Mouse (Mus musculus): ENCODE data around the gene Bcl7c. TPM values are rescaled to one million over a fixed set of nuclear protein-coding genes. Genes with fewer than 3 reads are reported as not detected.

Gene Bcl7c
- polyA plus RNA-seq, 1 experiment from 2014 or later: 72.6 TPM

GRCm38 (mm10) chr7:127617962-127618361 is 90.8 kb downstream of the Bcl7c start:
- Histone ChIP-seq H3K36me3 (replicated peaks) (0 out of 2 replicates have a peak, but pooled peaks cover 2% of the 10 kb centered on the region), H3K27ac (peak overlapping the region; percentile 66), H3K9me3 (no peaks in the 10 kb centered on the region), H3K27me3 (no peaks in the 10 kb centered on the region), H3K4me2 (no peak overlapping the region; the same call in 1 of the 2 replicates), H3K9ac (0 out of 2 replicates have a peak overlapping the region, but pooled peaks have one; percentile 12), H3K4me1 (peaks cover 30% of the 10 kb centered on the region), H3K4me3 (replicated peaks) (no peak overlapping the region)
- ATAC-seq (ENCODE audit: low FRiP score): no peak
- 12% methylated on average over 2 of the region's 2 CpGs for WGBS

GRCm38 (mm10) chr7:127616881-127617280 is 91.9 kb downstream of the Bcl7c start:
- no peak for ATAC-seq (ENCODE audit: low FRiP score)
- Histone ChIP-seq H3K36me3 (replicated peaks) (peaks cover 12% of the 10 kb centered on the region), H3K4me2 (no peak overlapping the region), H3K9me3 (no peaks in the 10 kb centered on the region), H3K27ac (no peak overlapping the region), H3K4me1 (peaks cover 30% of the 10 kb centered on the region), H3K27me3 (no peaks in the 10 kb centered on the region), H3K9ac (no peak overlapping the region), H3K4me3 (replicated peaks) (no peak overlapping the region)
- 85% methylated on average over 1 of the region's 1 CpGs for WGBS

DNA sequence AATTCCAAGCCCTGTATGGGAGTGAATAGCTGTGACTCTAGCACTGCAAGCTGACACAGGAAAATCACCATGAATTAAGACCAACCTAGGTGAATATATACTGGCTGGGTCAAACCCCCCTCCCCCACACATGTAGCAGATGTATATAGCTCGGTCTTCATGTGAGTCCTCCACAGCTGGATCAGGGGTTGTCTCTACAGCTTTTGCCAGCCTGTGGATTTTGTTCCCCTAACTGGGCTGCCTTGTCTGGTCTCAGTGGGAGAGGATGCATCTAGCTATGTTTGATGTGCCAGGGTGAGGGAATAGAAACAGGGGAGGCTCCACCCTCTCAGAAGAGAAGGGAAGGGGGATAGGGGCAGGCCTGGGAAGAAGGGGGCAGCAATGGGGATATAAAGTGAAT is 92.4 kb downstream of the Bcl7c start:
- Histone ChIP-seq H3K27ac (0 out of 2 replicates have a peak overlapping the region, but pooled peaks have one; percentile 42), H3K36me3 (replicated peaks) (peaks cover 17% of the 10 kb centered on the region), H3K9me3 (no peaks in the 10 kb centered on the region), H3K4me3 (replicated peaks) (peak overlapping the region; percentile 100; the same call in 1 of the 2 replicates), H3K4me2 (peak overlapping the region; percentile 90), H3K27me3 (no peaks in the 10 kb centered on the region), H3K9ac (no peak overlapping the region), H3K4me1 (peaks cover 30% of the 10 kb centered on the region)
- 71% methylated on average over 1 of the region's 1 CpGs for WGBS
- ATAC-seq (ENCODE audit: low FRiP score): no peak

GRCm38 (mm10) chr7:127614891-127615843 is 93.6 kb downstream of the Bcl7c start, which contains the start of gene Zfp629:
Gene Zfp629, minus strand, starts transcription at chr7:127615797.
- ATAC-seq (ENCODE audit: low FRiP score): peak; percentile 89
- Histone ChIP-seq H3K36me3 (replicated peaks) (peaks cover 29% of the 10 kb centered on the region), H3K9me3 (no peaks in the 10 kb centered on the region), H3K9ac (peak within 1 kb of the TSS; percentile 98), H3K4me2 (peak within 1 kb of the TSS; percentile 90), H3K27me3 (no peaks in the 10 kb centered on the region), H3K4me3 (replicated peaks) (peak within 1 kb of the TSS; percentile 100), H3K27ac (peak within 1 kb of the TSS; percentile 87), H3K4me1 (peaks cover 30% of the 10 kb centered on the region)
- 1% methylated on average over 49 of the region's 50 CpGs for WGBS

GRCm38 (mm10) chr7:127614511-127614890 is 94.2 kb downstream of the Bcl7c start:
- WGBS: 1% methylated on average over 32 of the region's 44 CpGs
- Histone ChIP-seq H3K36me3 (replicated peaks) (peaks cover 36% of the 10 kb centered on the region), H3K9me3 (no peaks in the 10 kb centered on the region), H3K4me1 (peaks cover 30% of the 10 kb centered on the region), H3K27ac (peak overlapping the region; percentile 87), H3K9ac (peak overlapping the region; percentile 98), H3K27me3 (no peaks in the 10 kb centered on the region), H3K4me3 (replicated peaks) (peak overlapping the region; percentile 100), H3K4me2 (peak overlapping the region; percentile 90)
- peak; percentile 52 for ATAC-seq (ENCODE audit: low FRiP score)

GRCm38 (mm10) chr7:127614091-127614490 is 94.6 kb downstream of the Bcl7c start:
- Histone ChIP-seq H3K9ac (peak overlapping the region; percentile 98), H3K4me3 (replicated peaks) (peak overlapping the region; percentile 100), H3K27me3 (no peaks in the 10 kb centered on the region), H3K36me3 (replicated peaks) (peaks cover 40% of the 10 kb centered on the region), H3K4me2 (peak overlapping the region; percentile 90), H3K4me1 (peaks cover 30% of the 10 kb centered on the region), H3K27ac (peak overlapping the region; percentile 87; the same call in 1 of the 2 replicates), H3K9me3 (no peaks in the 10 kb centered on the region)
- ATAC-seq (ENCODE audit: low FRiP score): no peak
- WGBS: 22% methylated on average over 8 of the region's 8 CpGs

GRCm38 (mm10) chr7:127613501-127613900 is 95.2 kb downstream of the Bcl7c start:
- ATAC-seq (ENCODE audit: low FRiP score): no peak
- 90% methylated on average over 8 of the region's 8 CpGs for WGBS
- Histone ChIP-seq H3K4me2 (peak overlapping the region; percentile 90), H3K9me3 (no peaks in the 10 kb centered on the region), H3K27ac (no peak overlapping the region), H3K27me3 (no peaks in the 10 kb centered on the region), H3K9ac (peak overlapping the region; percentile 98; the same call in 1 of the 2 replicates), H3K4me1 (peaks cover 30% of the 10 kb centered on the region), H3K4me3 (replicated peaks) (peak overlapping the region; percentile 100), H3K36me3 (replicated peaks) (peaks cover 46% of the 10 kb centered on the region)

DNA sequence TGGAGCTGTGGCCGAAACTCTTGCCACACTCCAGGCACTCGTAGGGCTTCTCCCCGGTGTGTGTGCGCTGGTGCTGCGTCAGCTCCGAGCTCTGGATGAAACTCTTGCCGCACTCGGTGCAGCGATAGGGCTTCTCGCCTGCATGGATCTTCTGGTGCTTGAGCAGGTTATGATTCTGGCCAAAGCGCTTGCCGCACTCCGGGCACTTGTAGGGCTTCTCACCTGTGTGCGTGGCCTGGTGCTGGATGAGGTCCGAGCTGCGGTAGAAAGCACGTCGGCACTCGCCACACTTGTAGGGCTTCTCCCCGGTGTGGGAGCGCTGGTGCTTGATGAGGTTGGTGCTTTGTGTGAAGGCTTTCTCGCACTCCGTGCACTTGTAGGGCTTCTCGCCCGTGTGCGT is 97.2 kb downstream of the Bcl7c start:
- Histone ChIP-seq H3K4me2 (no peak overlapping the region), H3K4me3 (replicated peaks) (no peak overlapping the region), H3K9ac (no peak overlapping the region), H3K27ac (no peak overlapping the region), H3K27me3 (no peaks in the 10 kb centered on the region), H3K9me3 (no peaks in the 10 kb centered on the region), H3K4me1 (peaks cover 21% of the 10 kb centered on the region), H3K36me3 (replicated peaks) (peaks cover 65% of the 10 kb centered on the region)
- WGBS: 97% methylated on average over 26 of the region's 26 CpGs
- no peak for ATAC-seq (ENCODE audit: low FRiP score)

MicroRNA genes within 50 kb of the gene (microRNA counts, 519-probe panel; counts per million panel counts)
- microRNA mmu-miR-762: not detected

Small RNA genes lying within 50 kb of the gene (microRNA-seq; reads per million reads assigned to microRNA genes)
- gene Mir762: not detected

Other genes starting within 250 kb of the Bcl7c start
- gene Prr14, start 249.3 kb downstream of the Bcl7c start, polyA plus RNA-seq (2016; fragmentation: Nextera tagmentation; extraction: Ambion mirVana): 63.0 and 64.7 TPM in 2 replicates
- gene Fbrs, start 229.7 kb downstream of the Bcl7c start, polyA plus RNA-seq (2016; fragmentation: Nextera tagmentation; extraction: Ambion mirVana): 10.4 and 12.3 TPM in 2 replicates
- gene Srcap, start 196.9 kb downstream of the Bcl7c start, polyA plus RNA-seq (2016; fragmentation: Nextera tagmentation; extraction: Ambion mirVana): 87.4 and 92.1 TPM in 2 replicates
- gene Gm42715, start 189.3 kb downstream of the Bcl7c start, polyA plus RNA-seq (2016; fragmentation: Nextera tagmentation; extraction: Ambion mirVana): 16.4 and 16.8 TPM in 2 replicates
- 4.2 and 4.7 TPM in 2 replicates for gene Tmem265, start 147.5 kb downstream of the Bcl7c start, polyA plus RNA-seq (2016; fragmentation: Nextera tagmentation; extraction: Ambion mirVana)
- 56.6 and 60.7 TPM in 2 replicates for gene Phkg2, start 135.6 kb downstream of the Bcl7c start, polyA plus RNA-seq (2016; fragmentation: Nextera tagmentation; extraction: Ambion mirVana)
- 12.7 and 16.3 TPM in 2 replicates for gene Ccdc189, start 120.3 kb downstream of the Bcl7c start, polyA plus RNA-seq (2016; fragmentation: Nextera tagmentation; extraction: Ambion mirVana)
- gene Rnf40, start 120.2 kb downstream of the Bcl7c start, polyA plus RNA-seq (2016; fragmentation: Nextera tagmentation; extraction: Ambion mirVana): 67.7 and 74.1 TPM in 2 replicates
- 31.7 and 34.6 TPM in 2 replicates for gene Zfp629, start 93.1 kb downstream of the Bcl7c start, polyA plus RNA-seq (2016; fragmentation: Nextera tagmentation; extraction: Ambion mirVana)
- 6.7 and 8.3 TPM in 2 replicates for gene Ctf1, start 3.8 kb upstream of the Bcl7c start, polyA plus RNA-seq (2016; fragmentation: Nextera tagmentation; extraction: Ambion mirVana)
- gene Ctf2, start 23.2 kb upstream of the Bcl7c start, polyA plus RNA-seq (2016; fragmentation: Nextera tagmentation; extraction: Ambion mirVana): 0.40 and 0.42 TPM in 2 replicates
- gene Fbxl19, start 35.6 kb upstream of the Bcl7c start, polyA plus RNA-seq (2016; fragmentation: Nextera tagmentation; extraction: Ambion mirVana): 9.0 and 10.3 TPM in 2 replicates
- gene Orai3, start 60.9 kb upstream of the Bcl7c start, polyA plus RNA-seq (2016; fragmentation: Nextera tagmentation; extraction: Ambion mirVana): 5.7 and 6.0 TPM in 2 replicates
- 21.7 and 25.5 TPM in 2 replicates for gene Setd1a, start 67.7 kb upstream of the Bcl7c start, polyA plus RNA-seq (2016; fragmentation: Nextera tagmentation; extraction: Ambion mirVana)
- gene Gm49388, start 76.7 kb upstream of the Bcl7c start, polyA plus RNA-seq (2016; fragmentation: Nextera tagmentation; extraction: Ambion mirVana): not detected in 2 replicates
- 7.3 and 7.6 TPM in 2 replicates for gene Hsd3b7, start 91.7 kb upstream of the Bcl7c start, polyA plus RNA-seq (2016; fragmentation: Nextera tagmentation; extraction: Ambion mirVana)
- 21.3 and 22.3 TPM in 2 replicates for gene Stx4a, start 115.4 kb upstream of the Bcl7c start, polyA plus RNA-seq (2016; fragmentation: Nextera tagmentation; extraction: Ambion mirVana)
- 11.5 and 17.3 TPM in 2 replicates for gene Stx1b, start 115.6 kb upstream of the Bcl7c start, polyA plus RNA-seq (2016; fragmentation: Nextera tagmentation; extraction: Ambion mirVana)
- gene Zfp646, start 167.3 kb upstream of the Bcl7c start, polyA plus RNA-seq (2016; fragmentation: Nextera tagmentation; extraction: Ambion mirVana): 22.2 and 26.6 TPM in 2 replicates
- gene Zfp668, start 167.9 kb upstream of the Bcl7c start, polyA plus RNA-seq (2016; fragmentation: Nextera tagmentation; extraction: Ambion mirVana): 33.9 and 38.2 TPM in 2 replicates
- 0.49 and 0.77 TPM in 2 replicates for gene Prss53, start 182.0 kb upstream of the Bcl7c start, polyA plus RNA-seq (2016; fragmentation: Nextera tagmentation; extraction: Ambion mirVana)
- gene Gm21974, start 186.5 kb upstream of the Bcl7c start, polyA plus RNA-seq (2016; fragmentation: Nextera tagmentation; extraction: Ambion mirVana): not detected in 2 replicates
- gene Vkorc1, start 186.7 kb upstream of the Bcl7c start, polyA plus RNA-seq (2016; fragmentation: Nextera tagmentation; extraction: Ambion mirVana): 36.6 and 46.6 TPM in 2 replicates
- 89.2 and 92.8 TPM in 2 replicates for gene Bckdk, start 195.1 kb upstream of the Bcl7c start, polyA plus RNA-seq (2016; fragmentation: Nextera tagmentation; extraction: Ambion mirVana)
- 46.6 and 52.4 TPM in 2 replicates for gene Kat8, start 203.6 kb upstream of the Bcl7c start, polyA plus RNA-seq (2016; fragmentation: Nextera tagmentation; extraction: Ambion mirVana)
- 1.5 and 2.4 TPM in 2 replicates for gene Prss8, start 221.2 kb upstream of the Bcl7c start, polyA plus RNA-seq (2016; fragmentation: Nextera tagmentation; extraction: Ambion mirVana)
- gene Prss36, start 237.8 kb upstream of the Bcl7c start, polyA plus RNA-seq (2016; fragmentation: Nextera tagmentation; extraction: Ambion mirVana): 8.4 and 9.0 TPM in 2 replicates